In genomic region chr9:37093086-37093485, GRCm38 (mm10) we compare ENCODE assay signal across 9 mouse cellular contexts. TPM values are rescaled to one million over a fixed set of nuclear protein-coding genes. Genes with fewer than 3 reads are reported as not detected.
DNase-seq lines count a peak whose midpoint lies in the region; ATAC-seq and TF ChIP-seq lines count a peak whose summit lies in the region.
"Had no signal": no experiment of that assay in that cellular context is flagged by ENCODE, and none has a peak within 500 bp of the region (broad histone marks: within the 10 kb centered on the region; RNA-seq: fewer than 3 reads in every experiment).

No protein-coding gene starts in this region.

- no peak overlapping the region for H3K4me2 ChIP-seq in midbrain, embryonic 15.5 days

- no peak overlapping the region for H3K9ac ChIP-seq in midbrain, embryonic 15.5 days
- H3K9ac ChIP-seq in liver, adult 2 months (ENCODE audit: low read depth, low read length) = no peak overlapping the region

- H3K27me3 ChIP-seq in midbrain, embryonic 10.5 days (ENCODE audit: low read depth, poor library complexity, severe bottlenecking) = peaks cover 36% of the 10 kb centered on the region
- no peaks in the 10 kb centered on the region for H3K27me3 ChIP-seq in midbrain, embryonic 15.5 days (replicated peaks)
- H3K27me3 ChIP-seq in liver, adult 2 months (ENCODE audit: control insufficient read depth, insufficient read depth, low read length) = no peaks in the 10 kb centered on the region

- no peak for DNase-seq in gastrocnemius, adult 2 months
- DNase-seq in gastrocnemius, adult 18-20 months (ENCODE audit: low spot score) = no peak
- peak; percentile 91 for DNase-seq in midbrain, embryonic 10.5 days (ENCODE audit: low spot score)
- peak; percentile 34 for DNase-seq in liver, adult 2 months (ENCODE audit: extremely low read depth, low read depth, low spot score)
- DNase-seq in retina, postnatal 1 day = peak; percentile 56
- no peak for DNase-seq in cerebellum, postnatal 25 days
- no peak for DNase-seq in adrenal gland, postnatal 4 days (ENCODE audit: low spot score in 2 of 2)

- WGBS in midbrain, embryonic 10.5 days = 1% methylated on average over 5 of the region's 5 CpGs
- WGBS in midbrain, embryonic 15.5 days = 6% methylated on average over 5 of the region's 5 CpGs
- 37% methylated on average over 5 of the region's 5 CpGs for WGBS in liver, adult 2 months

- no peak for TF ChIP-seq POLR2A in liver, adult 2 months (IDR thresholded peaks at IDR 0.05; ENCODE audit: extremely low read depth, insufficient read depth, low read length)

- H3K36me3 ChIP-seq in midbrain, embryonic 10.5 days = 0 out of 2 replicates have a peak, but pooled peaks cover 7% of the 10 kb centered on the region
- no peaks in the 10 kb centered on the region for H3K36me3 ChIP-seq in midbrain, embryonic 15.5 days (replicated peaks)
- no peaks in the 10 kb centered on the region for H3K36me3 ChIP-seq in liver, adult 2 months (ENCODE audit: control insufficient read depth, insufficient read depth, low read length)

- no peak for ATAC-seq in midbrain, embryonic 15.5 days (replicated peaks)

- H3K27ac ChIP-seq in gastrocnemius, adult 2 months = peak overlapping the region; percentile 31; the same call in 1 of the 2 replicates
- peak overlapping the region; percentile 82 for H3K27ac ChIP-seq in midbrain, embryonic 10.5 days (replicated peaks)
- no peak overlapping the region for H3K27ac ChIP-seq in midbrain, embryonic 15.5 days
- no peak overlapping the region for H3K27ac ChIP-seq in liver, adult 2 months (replicated peaks; ENCODE audit: insufficient read depth, low read depth, low read length)

- intact Hi-C loops in gastrocnemius, adult 2 months (cut with DNase I) = no loop called here

- H3K79me2 ChIP-seq in liver, adult 2 months (ENCODE audit: control insufficient read depth, insufficient read depth, low read length) = no peaks in the 10 kb centered on the region

- no peak overlapping the region for H3K4me3 ChIP-seq in gastrocnemius, adult 2 months
- peak overlapping the region; percentile 21 for H3K4me3 ChIP-seq in midbrain, embryonic 10.5 days
- H3K4me3 ChIP-seq in midbrain, embryonic 15.5 days = no peak overlapping the region
- no peak overlapping the region for H3K4me3 ChIP-seq in liver, adult 2 months (ENCODE audit: insufficient read depth, low read depth, low read length)

- H3K9me3 ChIP-seq in midbrain, embryonic 10.5 days (replicated peaks) = no peaks in the 10 kb centered on the region
- no peaks in the 10 kb centered on the region for H3K9me3 ChIP-seq in midbrain, embryonic 15.5 days

- H3K4me1 ChIP-seq in midbrain, embryonic 10.5 days = peaks cover 88% of the 10 kb centered on the region
- peaks cover 17% of the 10 kb centered on the region for H3K4me1 ChIP-seq in midbrain, embryonic 15.5 days
- H3K4me1 ChIP-seq in liver, adult 2 months (ENCODE audit: control insufficient read depth, insufficient read depth, low read length) = no peaks in the 10 kb centered on the region

- no peak for TF ChIP-seq CTCF in gastrocnemius, adult 2 months (IDR thresholded peaks at IDR 0.05)
- no peak for TF ChIP-seq CTCF in liver, adult 2 months (IDR thresholded peaks at IDR 0.05; ENCODE audit: low read depth, low read length)

RNA-seq across cellular contexts. Expression of gene Pknox2, which starts 54.1 kb away (rescaled TPM):
- total RNA-seq in gastrocnemius, adult 2 months (2021) = 10 to 100 TPM; 35.4 to 40.7 TPM
- 10 to 100 TPM; 39.5 to 42.9 TPM for total RNA-seq in gastrocnemius, adult 18-20 months (2021)
- 41.5 and 45.0 TPM in 2 replicates for polyA plus RNA-seq in midbrain, embryonic 10.5 days (2016; fragmentation: Nextera tagmentation; extraction: Ambion mirVana)
- polyA plus RNA-seq in midbrain, embryonic 15.5 days (2015; fragmentation: Nextera tagmentation; extraction: Ambion mirVana) = 31.6 and 35.0 TPM in 2 replicates
- 0.09 and 0.13 TPM in 2 replicates for total RNA-seq in liver, adult 2 months (2014; rRNA removed)
- polyA plus RNA-seq in liver, adult 2 months (2012; rRNA removed) = 0.42 and 0.46 TPM in 2 replicates
- 1 to 10 TPM; 6.4 to 6.8 TPM for total RNA-seq in adrenal gland, postnatal 4 days (2021)
- total RNA-seq: common myeloid progenitor, adult 5-6 weeks had no signal

Comparison
In these comparisons a context has a peak if more than half of its experiments do, and no peak if none do; other contexts are left out.
1. H3K27ac ChIP-seq: peak in gastrocnemius, adult 2 months (single experiment) and midbrain, embryonic 10.5 days (single experiment); none in midbrain, embryonic 15.5 days (single experiment) and liver, adult 2 months (single experiment).
2. DNase-seq: peak in midbrain, embryonic 10.5 days (single experiment), liver, adult 2 months (single experiment) and retina, postnatal 1 day (single experiment); none in gastrocnemius, adult 2 months (single experiment), gastrocnemius, adult 18-20 months (single experiment), cerebellum, postnatal 25 days (0 of 2) and adrenal gland, postnatal 4 days (0 of 2).
3. RNA of gene Pknox2, which starts 54.1 kb away (total RNA-seq): 39.5 to 42.9 TPM in gastrocnemius, adult 18-20 months and 35.4 to 40.7 TPM in gastrocnemius, adult 2 months; 6.4 to 6.8 TPM in adrenal gland, postnatal 4 days and 0.09 to 0.13 TPM in liver, adult 2 months; every median in the first group is over 4 times any median in the second.